Mouse (Mus musculus): ENCODE measurements around the gene Ddx4. TPM values are rescaled to one million over a fixed set of nuclear protein-coding genes. Genes with fewer than 3 reads are reported as not detected.
"Not testable (repeated sequence)": the region's sequence is repeated elsewhere in the genome, so short reads cannot be mapped to it uniquely, and the experiment has no call there.

Gene Ddx4
- total RNA-seq, 2 experiments from 2014 or later = 4.1 to 4.4 TPM

GRCm38 (mm10) chr13:112642897-112643296 is 9.4 kb downstream of the Ddx4 start:
- no peak for ATAC-seq (replicated peaks; ENCODE audit: low FRiP score, low TSS enrichment, poor library complexity, severe bottlenecking)

- ATAC-seq (replicated peaks; ENCODE audit: low FRiP score, low TSS enrichment, poor library complexity, severe bottlenecking) = peak; percentile 90
Measured at GRCm38 (mm10) chr13:112639111-112639510, 13.2 kb downstream of the Ddx4 start.

- peak; percentile 62 for ATAC-seq (replicated peaks; ENCODE audit: low FRiP score, low TSS enrichment, poor library complexity, severe bottlenecking)
Measured at GRCm38 (mm10) chr13:112636498-112636897, 15.8 kb downstream of the Ddx4 start.

- ATAC-seq (replicated peaks; ENCODE audit: low FRiP score, low TSS enrichment, poor library complexity, severe bottlenecking) = no peak
Measured at GRCm38 (mm10) chr13:112635174-112635837, 17.0 kb downstream of the Ddx4 start.

- peak; percentile 89 for ATAC-seq (replicated peaks; ENCODE audit: low FRiP score, low TSS enrichment, poor library complexity, severe bottlenecking)
Measured at GRCm38 (mm10) chr13:112625566-112625965, 26.7 kb downstream of the Ddx4 start.

- no peak for ATAC-seq (replicated peaks; ENCODE audit: low FRiP score, low TSS enrichment, poor library complexity, severe bottlenecking)
Measured at GRCm38 (mm10) chr13:112624622-112625021, 27.7 kb downstream of the Ddx4 start.

GRCm38 (mm10) chr13:112623656-112624055 is 28.6 kb downstream of the Ddx4 start:
- ATAC-seq (replicated peaks; ENCODE audit: low FRiP score, low TSS enrichment, poor library complexity, severe bottlenecking) = no peak

- ATAC-seq (replicated peaks; ENCODE audit: low FRiP score, low TSS enrichment, poor library complexity, severe bottlenecking) = no peak
Measured at GRCm38 (mm10) chr13:112621592-112621991, 30.7 kb downstream of the Ddx4 start.

- no peak for ATAC-seq (replicated peaks; ENCODE audit: low FRiP score, low TSS enrichment, poor library complexity, severe bottlenecking)
Measured at GRCm38 (mm10) chr13:112608606-112609005, 43.7 kb downstream of the Ddx4 start.

GRCm38 (mm10) chr13:112604411-112604810 is 47.9 kb downstream of the Ddx4 start:
- no peak for ATAC-seq (replicated peaks; ENCODE audit: low FRiP score, low TSS enrichment, poor library complexity, severe bottlenecking)

- ATAC-seq (replicated peaks; ENCODE audit: low FRiP score, low TSS enrichment, poor library complexity, severe bottlenecking) = peak; percentile 37; the same call in 1 of the 2 replicates
Measured at GRCm38 (mm10) chr13:112603839-112604238, 48.4 kb downstream of the Ddx4 start.

GRCm38 (mm10) chr13:112602607-112603006 is 49.7 kb downstream of the Ddx4 start:
- no peak for ATAC-seq (replicated peaks; ENCODE audit: low FRiP score, low TSS enrichment, poor library complexity, severe bottlenecking)

GRCm38 (mm10) chr13:112594260-112594659 is 58.0 kb downstream of the Ddx4 start, which contains the start of gene Il31ra:
Gene Il31ra, minus strand, starts transcription at chr13:112594360.
- not testable (repeated sequence) for ATAC-seq (replicated peaks; ENCODE audit: low FRiP score, low TSS enrichment, poor library complexity, severe bottlenecking)

GRCm38 (mm10) chr13:112590254-112590653 is 62.0 kb downstream of the Ddx4 start:
- ATAC-seq (replicated peaks; ENCODE audit: low FRiP score, low TSS enrichment, poor library complexity, severe bottlenecking) = no peak

GRCm38 (mm10) chr13:112589625-112590024 is 62.6 kb downstream of the Ddx4 start:
- no peak for ATAC-seq (replicated peaks; ENCODE audit: low FRiP score, low TSS enrichment, poor library complexity, severe bottlenecking)

- ATAC-seq (replicated peaks; ENCODE audit: low FRiP score, low TSS enrichment, poor library complexity, severe bottlenecking) = no peak
Measured at GRCm38 (mm10) chr13:112584556-112585237, 67.6 kb downstream of the Ddx4 start.

- no peak for ATAC-seq (replicated peaks; ENCODE audit: low FRiP score, low TSS enrichment, poor library complexity, severe bottlenecking)
Measured at GRCm38 (mm10) chr13:112582291-112582690, 70.0 kb downstream of the Ddx4 start.

GRCm38 (mm10) chr13:112581796-112582195 is 70.5 kb downstream of the Ddx4 start:
- ATAC-seq (replicated peaks; ENCODE audit: low FRiP score, low TSS enrichment, poor library complexity, severe bottlenecking) = no peak

GRCm38 (mm10) chr13:112580590-112581320 is 71.5 kb downstream of the Ddx4 start:
- no peak; the same call in 1 of the 2 replicates for ATAC-seq (replicated peaks; ENCODE audit: low FRiP score, low TSS enrichment, poor library complexity, severe bottlenecking)

- ATAC-seq (replicated peaks; ENCODE audit: low FRiP score, low TSS enrichment, poor library complexity, severe bottlenecking) = not testable (repeated sequence)
Measured at GRCm38 (mm10) chr13:112578041-112578440, 74.2 kb downstream of the Ddx4 start.
